Mouse (Mus musculus) erythroblast, adult 5-6 weeks (primary cell): ENCODE data around the gene Rho. TPM values are rescaled to one million over a fixed set of nuclear protein-coding genes. Genes with fewer than 3 reads are reported as not detected.

Experiments used
- total RNA-seq, 2 experiments: library from RNA; stranded (forward) in 1 of 2; stranded (reverse) in 1 of 2; fragments of 150-400 nt in 1 of 2; fragments of 200-764, 138-1000 nt in 1 of 2; gene quantifications; 2 replicates each; pipeline versions ENCODE4 v1.2.3 to v1.2.4; 2015 to 2017; ENCODE audit warnings: low replicate concordance in 2 of 2

Rho gene
- total RNA-seq, 2 experiments from 2014 or later, result 0.09 TPM; not detected in 1

Other genes with a start within 250 kb of the Rho start
- 1.7 and 10.2 TPM in 2 replicates for gene Tmem40, start 169.3 kb upstream of the Rho start, total RNA-seq (2015; ENCODE audit: low replicate concordance)
- 7.4 and 10.6 TPM in 2 replicates for gene Tmem40, start 169.3 kb upstream of the Rho start, total RNA-seq (2017; ENCODE audit: low replicate concordance)
- 0.21 TPM in 1 of 2 replicates, not detected in the other for gene Cand2, start 157.2 kb upstream of the Rho start, total RNA-seq (2015; ENCODE audit: low replicate concordance)
- gene Cand2, start 157.2 kb upstream of the Rho start, total RNA-seq (2017; ENCODE audit: low replicate concordance), result 0.14 and 0.17 TPM in 2 replicates
- gene Rpl32, start 123.0 kb upstream of the Rho start, total RNA-seq (2015; ENCODE audit: low replicate concordance), result 738 and 1,031 TPM in 2 replicates
- 502 and 613 TPM in 2 replicates for gene Rpl32, start 123.0 kb upstream of the Rho start, total RNA-seq (2017; ENCODE audit: low replicate concordance)
- gene Efcab12, start 93.3 kb upstream of the Rho start, total RNA-seq (2015; ENCODE audit: low replicate concordance), result not detected in 2 replicates
- not detected in 2 replicates for gene Efcab12, start 93.3 kb upstream of the Rho start, total RNA-seq (2017; ENCODE audit: low replicate concordance)
- 1.7 and 2.7 TPM in 2 replicates for gene Mbd4, start 78.4 kb upstream of the Rho start, total RNA-seq (2015; ENCODE audit: low replicate concordance)
- gene Mbd4, start 78.4 kb upstream of the Rho start, total RNA-seq (2017; ENCODE audit: low replicate concordance), result 9.9 and 13.4 TPM in 2 replicates
- gene Ift122, start 78.3 kb upstream of the Rho start, total RNA-seq (2015; ENCODE audit: low replicate concordance), result 0.42 TPM in 1 of 2 replicates, not detected in the other
- gene Ift122, start 78.3 kb upstream of the Rho start, total RNA-seq (2017; ENCODE audit: low replicate concordance), result 3.7 TPM in 1 of 2 replicates, not detected in the other
- gene H1foo, start 13.2 kb downstream of the Rho start, total RNA-seq (2015; ENCODE audit: low replicate concordance), result not detected in 2 replicates
- gene H1foo, start 13.2 kb downstream of the Rho start, total RNA-seq (2017; ENCODE audit: low replicate concordance), result not detected in 2 replicates
- gene Plxnd1, start 63.3 kb downstream of the Rho start, total RNA-seq (2015; ENCODE audit: low replicate concordance), result 10.0 and 55.1 TPM in 2 replicates
- 11.8 and 18.1 TPM in 2 replicates for gene Plxnd1, start 63.3 kb downstream of the Rho start, total RNA-seq (2017; ENCODE audit: low replicate concordance)